Mouse (Mus musculus) c-Kit-negative CD71-positive TER-119-positive erythroid progenitor cells, embryonic 14.5 days (primary cell): ENCODE data around the gene Gm10324.
"Not testable (repeated sequence)": the region's sequence is repeated elsewhere in the genome, so short reads cannot be mapped to it uniquely, and the experiment has no call there.

Experiments used
- DNase-seq: peaks from one replicate; pipeline ENCODE4 v3.0.0-alpha.2; 2013; ENCODE audit warnings: low read depth, low spot score

Gene Gm10324

DNA sequence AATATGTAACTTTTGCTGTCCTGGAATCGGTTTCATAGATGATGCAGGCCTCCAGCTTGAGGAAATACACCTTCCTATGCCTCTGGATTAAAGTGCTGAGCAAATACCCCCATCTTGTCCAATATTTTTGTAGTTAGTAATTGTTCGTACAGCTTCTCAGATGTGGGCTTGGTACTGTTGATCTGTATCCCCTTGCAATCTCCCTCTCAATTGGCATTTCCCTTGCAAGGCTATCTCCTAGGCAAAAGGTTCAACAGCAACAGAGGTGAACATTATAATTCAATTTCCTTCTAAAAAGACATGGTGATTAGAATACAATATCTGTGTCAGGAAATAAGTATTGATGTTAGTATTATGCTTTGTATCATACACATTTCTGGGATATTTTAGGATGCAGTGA, at the start of gene Gm10324:
Gene Gm10324 (plus strand): TSS at position 301 of the 400 bp plus-strand sequence.
- not testable (repeated sequence) for DNase-seq
